Mouse (Mus musculus) MEL (cell line): ENCODE results near the gene Gm49378. TPM values are rescaled to one million over a fixed set of nuclear protein-coding genes. Genes with fewer than 3 reads are reported as not detected.

Source experiments
- DNase-seq: peaks from one replicate; pipeline ENCODE4 v3.0.0; 2011; ENCODE audit warnings: low read depth, low spot score
- H3K27ac ChIP-seq: 2 replicates; pipeline ENCODE4 v1.5.1; 2012; ENCODE audit warnings: low read depth, mild to moderate bottlenecking, control low read depth, low read length, moderate library complexity; ENCODE audit not compliant: control insufficient read depth
- H3K27me3 ChIP-seq, 2 experiments: fragments of 150-350 bp in 1 of 2; sonication (generic) in 1 of 2; 2 replicates each; pipeline ENCODE4 v1.6.1; 2012; ENCODE audit warnings: low read length in 2 of 2, mild to moderate bottlenecking in 2 of 2, improper control_type of control experiment in 1 of 2, moderate library complexity in 1 of 2; ENCODE audit not compliant: insufficient read depth in 2 of 2, control insufficient read depth in 1 of 2
- H3K36me3 ChIP-seq, 2 experiments: 2 replicates each; pipeline ENCODE4 v1.6.1; 2012 to 2014; ENCODE audit warnings: low read length in 2 of 2, improper control_type of control experiment in 1 of 2, inconsistent platforms in 1 of 2, mild to moderate bottlenecking in 1 of 2; ENCODE audit not compliant: insufficient read depth in 2 of 2, control insufficient read depth in 1 of 2
- H3K4me1 ChIP-seq, 2 experiments: fragments of 150-350 bp in 1 of 2; sonication (generic) in 1 of 2; 2 replicates each; pipeline ENCODE4 v1.6.1; 2012; ENCODE audit warnings: low read length in 2 of 2, improper control_type of control experiment in 1 of 2, mild to moderate bottlenecking in 1 of 2; ENCODE audit not compliant: insufficient read depth in 2 of 2, control insufficient read depth in 1 of 2
- H3K4me3 ChIP-seq, 2 experiments: fragments of 150-350 bp in 1 of 2; sonication (generic) in 1 of 2; 2 replicates each; pipeline ENCODE4 v1.5.1; 2012; ENCODE audit warnings: low read depth in 2 of 2, low read length in 2 of 2, mild to moderate bottlenecking in 2 of 2, moderate library complexity in 2 of 2, control low read depth in 1 of 2, improper control_type of control experiment in 1 of 2; ENCODE audit not compliant: control insufficient read depth in 1 of 2, insufficient read depth in 1 of 2
- H3K79me2 ChIP-seq: 2 replicates; pipeline ENCODE4 v1.6.1; 2012; ENCODE audit warnings: mild to moderate bottlenecking, low read length, moderate library complexity; ENCODE audit not compliant: control insufficient read depth, poor library complexity, insufficient read depth
- H3K9ac ChIP-seq: 2 replicates; pipeline ENCODE4 v1.6.1; 2012; ENCODE audit warnings: low read depth, mild to moderate bottlenecking, control low read depth, low read length, moderate library complexity; ENCODE audit not compliant: control insufficient read depth, poor library complexity, severe bottlenecking
- H3K9me3 ChIP-seq: fragments of 150-350 bp; sonication (generic); replicated peaks from 2 replicates; pipeline ENCODE4 v1.6.1; 2012; ENCODE audit warnings: mild to moderate bottlenecking, low read length, improper control_type of control experiment, moderate library complexity; ENCODE audit not compliant: insufficient read depth
- CHD2 ChIP-seq: IDR thresholded peaks from 2 replicates; pipeline ENCODE4 v1.6.1; 2011; ENCODE audit warnings: low read length, improper control_type of control experiment
- CTCF ChIP-seq, 3 experiments: IDR thresholded peaks in 2 of 3; conservative IDR thresholded peaks in 1 of 3; 2 replicates each; pipeline ENCODE4 v1.5.1; 2011 to 2012; ENCODE audit warnings: low read length in 3 of 3, low read depth in 2 of 3, mild to moderate bottlenecking in 2 of 3, improper control_type of control experiment in 1 of 3, inconsistent platforms in 1 of 3, mixed read lengths in 1 of 3, moderate library complexity in 1 of 3; ENCODE audit not compliant: control insufficient read depth in 1 of 3, insufficient read depth in 1 of 3, poor library complexity in 1 of 3, severe bottlenecking in 1 of 3
- EP300 ChIP-seq, 2 experiments: IDR thresholded peaks; 2 replicates each; pipeline ENCODE4 v1.6.1; 2011; ENCODE audit warnings: improper control_type of control experiment in 2 of 2, low read length in 2 of 2, low read depth in 1 of 2, mild to moderate bottlenecking in 1 of 2
- GABPA ChIP-seq: IDR thresholded peaks from 2 replicates; pipeline ENCODE4 v1.6.1; 2012; ENCODE audit warnings: low read depth, mild to moderate bottlenecking, inconsistent platforms, low read length, improper control_type of control experiment, moderate library complexity
- HCFC1 ChIP-seq: IDR thresholded peaks from 2 replicates; pipeline ENCODE4 v1.6.1; 2012; ENCODE audit warnings: low read depth, mild to moderate bottlenecking, inconsistent platforms, low read length, improper control_type of control experiment, moderate library complexity
- KAT2A ChIP-seq: conservative IDR thresholded peaks from 2 replicates; pipeline ENCODE4 v1.6.1; 2012; ENCODE audit warnings: low read depth, low read length, improper control_type of control experiment, inconsistent platforms
- MAFK ChIP-seq: IDR thresholded peaks from 2 replicates; pipeline ENCODE4 v1.6.1; 2011; ENCODE audit warnings: low read depth, mild to moderate bottlenecking, low read length, improper control_type of control experiment, borderline replicate concordance
- MAX ChIP-seq: IDR thresholded peaks from 2 replicates; pipeline ENCODE4 v1.6.1; 2011; ENCODE audit warnings: low read length, improper control_type of control experiment
- MXI1 ChIP-seq: IDR thresholded peaks from 2 replicates; pipeline ENCODE4 v1.6.1; 2011; ENCODE audit warnings: mild to moderate bottlenecking, low read depth, low read length, improper control_type of control experiment
- MYB ChIP-seq: IDR thresholded peaks from 2 replicates; pipeline ENCODE4 v1.6.1; 2011; ENCODE audit warnings: mild to moderate bottlenecking, low read depth, low read length, improper control_type of control experiment
- NRF1 ChIP-seq: IDR thresholded peaks from 2 replicates; pipeline ENCODE4 v1.6.1; 2014; ENCODE audit warnings: low read depth, mild to moderate bottlenecking, inconsistent platforms, low read length, improper control_type of control experiment, moderate library complexity; ENCODE audit not compliant: poor library complexity, insufficient read depth, severe bottlenecking
- POLR2A ChIP-seq, 2 experiments: IDR thresholded peaks; 2 replicates each; pipeline ENCODE4 v1.6.1; 2011 to 2012; ENCODE audit warnings: low read length in 2 of 2, mild to moderate bottlenecking in 2 of 2, control low read depth in 1 of 2, improper control_type of control experiment in 1 of 2, low read depth in 1 of 2, moderate library complexity in 1 of 2; ENCODE audit not compliant: control insufficient read depth in 1 of 2, insufficient read depth in 1 of 2, poor library complexity in 1 of 2
- RAD21 ChIP-seq: IDR thresholded peaks from 2 replicates; pipeline ENCODE4 v1.6.1; 2011; ENCODE audit warnings: mild to moderate bottlenecking, low read depth, low read length, improper control_type of control experiment
- SIN3A ChIP-seq: IDR thresholded peaks from 2 replicates; pipeline ENCODE4 v1.6.1; 2012; ENCODE audit warnings: low read length, improper control_type of control experiment, inconsistent platforms
- SMC3 ChIP-seq: IDR thresholded peaks from 2 replicates; pipeline ENCODE4 v1.6.1; 2011; ENCODE audit warnings: low read depth, low read length, improper control_type of control experiment
- TBP ChIP-seq: IDR thresholded peaks from 2 replicates; pipeline ENCODE4 v1.8.0; 2011; ENCODE audit warnings: low read depth, low read length, improper control_type of control experiment
- TCF12 ChIP-seq: IDR thresholded peaks from 2 replicates; pipeline ENCODE4 v1.6.1; 2014; ENCODE audit warnings: low read depth, mild to moderate bottlenecking, inconsistent platforms, low read length, improper control_type of control experiment, moderate library complexity
- UBTF ChIP-seq: IDR thresholded peaks from 2 replicates; pipeline ENCODE4 v1.6.1; 2012; ENCODE audit warnings: low read depth, mild to moderate bottlenecking, inconsistent platforms, low read length, improper control_type of control experiment, moderate library complexity, borderline replicate concordance; ENCODE audit not compliant: insufficient read depth
- USF2 ChIP-seq, 2 experiments: IDR thresholded peaks; 2 replicates each; pipeline ENCODE4 v1.6.1; 2011 to 2012; ENCODE audit warnings: improper control_type of control experiment in 2 of 2, low read length in 2 of 2, borderline replicate concordance in 1 of 2, inconsistent platforms in 1 of 2, low read depth in 1 of 2, mild to moderate bottlenecking in 1 of 2; ENCODE audit not compliant: insufficient read depth in 1 of 2
- ZC3H11A ChIP-seq: IDR thresholded peaks from 2 replicates; pipeline ENCODE4 v1.6.1; 2012; ENCODE audit warnings: low read depth, mild to moderate bottlenecking, inconsistent platforms, low read length, improper control_type of control experiment
- ZKSCAN1 ChIP-seq: IDR thresholded peaks from 2 replicates; pipeline ENCODE4 v1.6.1; 2012; ENCODE audit warnings: low read depth, mild to moderate bottlenecking, inconsistent platforms, low read length, improper control_type of control experiment, moderate library complexity
- ZMIZ1 ChIP-seq: IDR thresholded peaks from 2 replicates; pipeline ENCODE4 v1.6.1; 2012; ENCODE audit warnings: low read depth, mild to moderate bottlenecking, inconsistent platforms, low read length, improper control_type of control experiment, moderate library complexity
- ZNF384 ChIP-seq: IDR thresholded peaks from 2 replicates; pipeline ENCODE4 v1.6.1; 2012; ENCODE audit warnings: low read depth, mild to moderate bottlenecking, inconsistent platforms, low read length, improper control_type of control experiment
- polyA plus RNA-seq, 2 experiments: library from polyadenylated mRNA; stranded (reverse) in 1 of 2; unstranded in 1 of 2; fragments of >175 nt in 1 of 2; fragments of >200 nt in 1 of 2; gene quantifications; 2 replicates each; pipeline versions ENCODE4 v1.2.1 to v1.2.4; 2012; ENCODE audit warnings: low replicate concordance in 2 of 2, low read depth in 1 of 2; ENCODE audit not compliant: insufficient read length in 2 of 2, insufficient read depth in 1 of 2, missing spikeins in 1 of 2
- total RNA-seq: library from RNA; depleted of rRNA; stranded (reverse); fragments of 300-350 nt; gene quantifications from 2 replicates; pipeline ENCODE4 v1.2.3, GENCODE M21; 2012

Gene Gm49378
- total and polyA plus RNA-seq, 3 experiments = 4.6 TPM; not detected in 2

GRCm38 (mm10) chr14:55659960-55660573, 22.4 kb upstream of the Gm49378 start, which contains the start of gene Mdp1 (continued):
- peak; percentile 19; the same call in 1 of the 2 replicates for TF ChIP-seq TCF12
- peak; percentile 52 for TF ChIP-seq TBP
- no peak for TF ChIP-seq USF2 (IDR thresholded peaks at IDR 0.05; ENCODE audit: borderline replicate concordance in 1 of 2, insufficient read depth in 1 of 2, low read depth in 1 of 2, low read length in 2 of 2)

DNA sequence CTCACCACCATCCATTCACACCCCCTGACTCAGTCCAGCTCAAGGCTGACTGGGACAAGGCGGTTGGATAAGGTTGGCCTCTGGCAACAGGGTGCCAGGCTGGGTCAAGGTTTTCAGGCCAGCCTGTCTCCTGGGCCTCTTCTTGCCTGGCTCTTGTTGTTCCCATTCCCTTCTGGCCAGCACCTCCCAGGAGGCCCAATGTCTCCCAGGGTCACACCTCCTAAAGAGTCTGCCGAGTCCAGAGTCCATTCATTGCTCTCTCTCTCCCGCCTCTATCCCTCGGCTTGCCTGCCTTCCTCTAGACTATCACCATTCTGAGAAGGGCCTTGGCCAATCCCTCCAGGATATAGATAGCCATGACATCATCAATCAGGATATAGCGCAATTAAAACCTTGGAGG, 20.3 kb upstream of the Gm49378 start:
- H3K27me3 ChIP-seq = no peaks in the 10 kb centered on the region
- no peak for DNase-seq
- H3K4me3 ChIP-seq = no peak overlapping the region
- H3K9ac ChIP-seq = no peak overlapping the region
- peaks cover 3 to 14% of the 10 kb centered on the region in 2 experiments for H3K4me1 ChIP-seq
- H3K9me3 ChIP-seq = no peaks in the 10 kb centered on the region
- H3K79me2 ChIP-seq = no peaks in the 10 kb centered on the region; the same call in 1 of the 2 replicates
- no peak overlapping the region for H3K27ac ChIP-seq
- H3K36me3 ChIP-seq = peaks cover 3 to 11% of the 10 kb centered on the region in 2 experiments; a peak in 3 of 4 replicates
- TF ChIP-seq RAD21 (no peak), ZC3H11A (no peak), KAT2A (no peak), MAFK (no peak), MYB (no peak), CHD2 (no peak), HCFC1 (no peak), ZNF384 (no peak), UBTF (no peak), TCF12 (no peak), POLR2A (IDR thresholded peaks at IDR 0.05; ENCODE audit: control insufficient read depth in 1 of 2, insufficient read depth in 1 of 2, low read depth in 1 of 2, low read length in 2 of 2, poor library complexity in 1 of 2) (no peak)
- TF ChIP-seq, all 39 proteins: peak for 0

- Histone ChIP-seq H3K79me2 (no peaks in the 10 kb centered on the region; the same call in 1 of the 2 replicates), H3K4me3 (no peak overlapping the region), H3K27me3 (no peaks in the 10 kb centered on the region), H3K9me3 (no peaks in the 10 kb centered on the region), H3K9ac (no peak overlapping the region), H3K36me3 (peaks cover 0 to 11% of the 10 kb centered on the region in 2 experiments; a peak in 3 of 4 replicates), H3K27ac (no peak overlapping the region), H3K4me1 (peaks cover 3 to 14% of the 10 kb centered on the region in 2 experiments)
- DNase-seq = no peak
- TF ChIP-seq TCF12 = no peak
- TF ChIP-seq TBP = no peak
- TF ChIP-seq EP300 (IDR thresholded peaks at IDR 0.05; ENCODE audit: low read depth in 1 of 2, low read length in 2 of 2) = no peak
- TF ChIP-seq NRF1 = no peak
- TF ChIP-seq ZKSCAN1 = no peak
- TF ChIP-seq SIN3A = no peak
- no peak for TF ChIP-seq ZNF384
- no peak for TF ChIP-seq GABPA
- no peak for TF ChIP-seq CTCF (IDR thresholded peaks at IDR 0.05 in 2 of 3, conservative IDR thresholded peaks at IDR 0.05 in 1 of 3; ENCODE audit: control insufficient read depth in 1 of 3, insufficient read depth in 1 of 3, low read depth in 2 of 3, low read length in 3 of 3, poor library complexity in 1 of 3, severe bottlenecking in 1 of 3)
- no peak for TF ChIP-seq ZC3H11A
- TF ChIP-seq MAX = no peak
- TF ChIP-seq SMC3 = no peak
- TF ChIP-seq ZMIZ1 = no peak
- TF ChIP-seq MXI1 = no peak
These were observed 19.2 kb upstream of the Gm49378 start for GRCm38 (mm10) chr14:55656935-55657334.
